Mouse (Mus musculus) intestine, embryonic 14.5 days (tissue): Measurements from ENCODE around the gene Ccdc15. TPM values are rescaled to one million over a fixed set of nuclear protein-coding genes. Genes with fewer than 3 reads are reported as not detected.

ENCODE experiments used
- ATAC-seq: fragments of 200-750 bp; cut with Nextera tagmentation; replicated peaks from 2 replicates; pipeline ENCODE4 v1.8.0; 2017; ENCODE audit warnings: low read depth, moderate number of reproducible peaks, moderate TSS enrichment, moderate library complexity; ENCODE audit not compliant: low FRiP score, low TSS enrichment
- DNase-seq: peaks from one replicate; pipeline ENCODE4 v3.0.0-alpha.2; 2018; ENCODE audit warnings: low spot score
- H3K27ac ChIP-seq: fragments of 300-500 bp; sonication (generic); 2 replicates; pipeline ENCODE4 v1.5.1; 2014; ENCODE audit warnings: low read depth, mild to moderate bottlenecking, control low read depth
- H3K27me3 ChIP-seq: fragments of 300-500 bp; sonication (generic); replicated peaks from 2 replicates; pipeline ENCODE4 v1.6.1; 2014; ENCODE audit warnings: low read length, control low read depth; ENCODE audit not compliant: control insufficient read depth, insufficient read depth
- H3K36me3 ChIP-seq: fragments of 300-500 bp; sonication (generic); 2 replicates; pipeline ENCODE4 v1.6.1; 2014; ENCODE audit warnings: low read length, control low read depth; ENCODE audit not compliant: control insufficient read depth, insufficient read depth
- H3K4me1 ChIP-seq: fragments of 300-500 bp; sonication (generic); replicated peaks from 2 replicates; pipeline ENCODE4 v1.6.1; 2014; ENCODE audit warnings: low read length, control low read depth, mixed read lengths; ENCODE audit not compliant: control insufficient read depth, insufficient read depth
- H3K4me2 ChIP-seq: fragments of 300-500 bp; sonication (generic); 2 replicates; pipeline ENCODE4 v1.6.1; 2014; ENCODE audit warnings: low read length
- H3K4me3 ChIP-seq: fragments of 300-500 bp; sonication (generic); 2 replicates; pipeline ENCODE4 v1.5.1; 2014; ENCODE audit warnings: low read depth, low read length, control low read depth, mixed read lengths
- H3K9ac ChIP-seq: fragments of 300-500 bp; sonication (generic); 2 replicates; pipeline ENCODE4 v1.6.1; 2014; ENCODE audit warnings: mild to moderate bottlenecking, low read length
- H3K9me3 ChIP-seq: fragments of 300-500 bp; sonication (generic); 2 replicates; pipeline ENCODE4 v1.6.1; 2016; ENCODE audit warnings: low read length, control low read depth; ENCODE audit not compliant: control insufficient read depth
- WGBS: fragments of 180-500 bp; shearing (Covaris S2); extraction: QIAGEN DNeasy Blood & Tissue Kit; methylation state at CpG from one replicate; pipeline ENCODE4 v1.1.7; 2014; 5-methylcytosine and 5-hydroxymethylcytosine counted together
- polyA plus RNA-seq: library from polyadenylated mRNA; unstranded; fragments of >200 nt; fragmentation: Nextera tagmentation; extraction: Ambion mirVana; gene quantifications from 2 replicates; pipeline ENCODE4 v1.2.1, GENCODE M21; 2014

The Ccdc15 gene
- polyA plus RNA-seq, 1 experiment from 2014 or later = 6.4 TPM

GRCm38 (mm10) chr9:37359331-37360220, 11.3 kb upstream of the Ccdc15 start:
- WGBS = 51% methylated on average over 6 of the region's 6 CpGs
- Histone ChIP-seq H3K27ac (0 out of 2 replicates have a peak overlapping the region, but pooled peaks have one; percentile 30), H3K27me3 (no peaks in the 10 kb centered on the region), H3K9me3 (no peaks in the 10 kb centered on the region), H3K4me3 (no peak overlapping the region), H3K9ac (no peak overlapping the region), H3K36me3 (no peaks in the 10 kb centered on the region), H3K4me2 (no peak overlapping the region), H3K4me1 (peaks cover 7% of the 10 kb centered on the region)
- DNase-seq (no peak), ATAC-seq (0 out of 2 replicates have a peak, but pooled peaks have one; percentile 15)

DNA sequence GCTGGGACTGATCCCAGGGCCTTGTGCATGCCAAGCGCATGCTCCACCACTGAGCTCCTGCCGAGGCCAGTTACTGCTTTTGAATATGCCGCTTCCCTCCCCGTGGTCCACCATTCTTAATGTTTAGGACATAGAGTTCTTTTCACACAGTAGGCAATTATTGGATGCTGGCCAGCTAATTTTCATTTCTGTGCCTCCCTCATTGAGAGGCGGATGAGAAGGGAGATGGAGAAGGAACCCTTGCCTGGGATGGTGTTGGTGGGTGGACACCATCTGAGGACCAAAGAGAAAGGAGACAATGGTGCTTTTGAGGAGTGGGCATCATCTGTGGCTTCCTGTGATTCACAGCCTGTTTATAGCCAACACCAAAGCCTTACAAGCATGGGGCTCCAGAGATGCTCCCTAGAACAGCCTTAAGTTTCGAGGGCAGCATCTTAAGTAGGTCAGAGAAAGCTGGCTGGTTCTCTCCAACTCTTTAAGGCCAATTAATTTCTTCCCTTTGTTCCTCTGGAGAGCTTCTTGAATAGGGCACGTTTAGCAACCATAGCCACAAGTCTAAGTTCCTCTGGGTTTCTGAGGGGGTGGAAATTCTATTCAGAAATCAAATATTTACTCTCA, 10.6 kb upstream of the Ccdc15 start:
- Histone ChIP-seq H3K4me2 (no peak overlapping the region), H3K27ac (no peak overlapping the region), H3K27me3 (no peaks in the 10 kb centered on the region), H3K36me3 (no peaks in the 10 kb centered on the region), H3K4me1 (peaks cover 7% of the 10 kb centered on the region), H3K4me3 (no peak overlapping the region), H3K9ac (no peak overlapping the region), H3K9me3 (no peaks in the 10 kb centered on the region)
- no peak for DNase-seq
- 79% methylated on average over 7 of the region's 7 CpGs for WGBS
- ATAC-seq = no peak

GRCm38 (mm10) chr9:37354485-37354884, 6.3 kb upstream of the Ccdc15 start:
- ATAC-seq (no peak), DNase-seq (no peak)
- H3K4me1 ChIP-seq = peaks cover 2% of the 10 kb centered on the region; the same call in 1 of the 2 replicates
- H3K9me3 ChIP-seq = no peaks in the 10 kb centered on the region
- no peak overlapping the region for H3K9ac ChIP-seq
- H3K36me3 ChIP-seq = no peaks in the 10 kb centered on the region
- H3K4me3 ChIP-seq = no peak overlapping the region
- no peaks in the 10 kb centered on the region for H3K27me3 ChIP-seq
- 72% methylated on average over 1 of the region's 1 CpGs for WGBS
- H3K4me2 ChIP-seq = no peak overlapping the region
- no peak overlapping the region for H3K27ac ChIP-seq

DNA sequence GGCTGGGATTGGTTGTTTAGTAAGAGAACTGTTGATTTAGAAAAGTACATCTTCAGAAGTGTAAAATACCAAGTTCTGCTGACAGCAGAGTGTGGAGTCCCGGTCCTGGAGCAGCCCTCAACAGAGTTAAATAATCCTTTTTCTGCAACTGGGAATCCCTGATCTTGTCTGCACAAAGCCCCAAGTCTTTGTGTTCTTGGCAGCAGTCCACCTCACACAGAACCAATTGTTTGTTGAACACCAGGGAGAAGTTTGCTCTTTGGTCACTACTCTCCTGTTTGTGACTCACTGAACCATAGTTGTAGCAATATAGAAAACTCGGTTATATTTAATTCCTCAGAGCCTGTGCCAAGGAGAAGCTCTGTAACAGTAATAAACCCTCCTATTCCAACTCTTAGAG, 3.0 kb upstream of the Ccdc15 start:
- Histone ChIP-seq H3K9ac (no peak overlapping the region), H3K4me3 (no peak overlapping the region), H3K27ac (no peak overlapping the region), H3K4me2 (no peak overlapping the region), H3K9me3 (no peaks in the 10 kb centered on the region), H3K36me3 (no peaks in the 10 kb centered on the region), H3K4me1 (peaks cover 11% of the 10 kb centered on the region; the same call in 1 of the 2 replicates), H3K27me3 (no peaks in the 10 kb centered on the region)
- ATAC-seq (no peak), DNase-seq (no peak)
- 68% methylated on average over 2 of the region's 2 CpGs for WGBS

DNA sequence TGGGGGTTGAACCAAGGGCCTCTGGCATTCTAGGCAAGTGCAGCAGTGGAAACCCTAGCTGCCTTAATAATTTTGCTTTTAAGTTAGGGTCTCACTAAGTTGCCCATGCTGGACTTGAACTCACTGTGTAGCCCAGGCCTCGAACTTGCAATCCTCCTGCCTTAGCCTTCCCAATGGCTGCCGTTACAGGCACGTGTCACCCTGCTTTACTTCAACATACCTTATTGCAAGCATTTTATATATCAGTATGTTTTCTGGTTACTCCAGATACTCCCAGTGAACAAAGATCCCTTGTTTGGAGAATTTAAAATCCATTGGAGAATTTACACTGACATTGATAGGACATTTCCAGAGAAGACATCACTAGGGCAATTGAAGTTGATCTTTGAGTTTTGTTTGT, 818 bp upstream of the Ccdc15 start:
- Histone ChIP-seq H3K9me3 (no peaks in the 10 kb centered on the region), H3K36me3 (no peaks in the 10 kb centered on the region), H3K9ac (peak overlapping the region; percentile 75), H3K27ac (no peak overlapping the region; the same call in 1 of the 2 replicates), H3K27me3 (no peaks in the 10 kb centered on the region), H3K4me2 (peak overlapping the region; percentile 59), H3K4me3 (peak overlapping the region; percentile 69), H3K4me1 (peaks cover 11% of the 10 kb centered on the region; the same call in 1 of the 2 replicates)
- WGBS = 91% methylated on average over 3 of the region's 3 CpGs
- ATAC-seq (no peak), DNase-seq (no peak)

DNA sequence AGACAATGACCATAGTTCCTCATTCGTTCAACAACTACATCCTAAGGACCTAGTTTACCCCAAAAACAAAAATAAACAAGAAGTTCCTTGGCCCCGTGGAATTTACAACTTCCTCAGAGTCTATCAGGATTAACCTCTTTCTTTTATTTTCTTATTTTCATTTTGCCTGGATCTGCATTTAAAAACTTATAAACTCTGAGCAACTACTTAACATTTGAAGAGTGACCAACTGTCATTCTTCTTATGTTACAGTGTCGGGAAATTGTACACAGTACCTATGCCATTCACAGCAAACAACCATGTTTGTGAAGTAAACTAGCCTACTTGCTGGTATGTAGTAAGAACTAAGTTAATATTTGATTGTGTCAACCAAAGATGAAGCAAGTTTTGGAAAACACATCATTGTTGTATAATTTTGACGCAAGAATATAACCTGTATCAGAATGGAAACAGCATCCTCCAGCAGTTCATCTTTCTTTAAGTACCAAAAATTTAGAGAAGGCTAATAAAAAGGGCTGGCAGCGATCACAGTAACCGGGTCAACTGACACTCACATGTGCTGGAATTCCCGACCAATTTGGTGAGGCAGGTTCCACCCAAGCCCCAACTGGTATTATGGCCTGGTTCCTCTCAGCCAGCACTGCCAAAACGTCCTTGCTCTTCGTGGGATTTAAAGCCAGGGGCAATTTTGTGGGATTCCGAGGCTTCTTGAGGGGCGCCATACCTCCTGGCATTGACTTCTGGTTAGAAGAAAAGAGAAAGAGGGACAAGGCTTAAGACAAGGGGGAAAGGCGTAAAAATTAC, 846 bp downstream of the Ccdc15 start:
- Histone ChIP-seq H3K4me3 (peak overlapping the region; percentile 69), H3K36me3 (no peaks in the 10 kb centered on the region), H3K27me3 (no peaks in the 10 kb centered on the region), H3K9me3 (no peaks in the 10 kb centered on the region), H3K4me2 (peak overlapping the region; percentile 59), H3K9ac (peak overlapping the region; percentile 75), H3K27ac (peak overlapping the region; percentile 83), H3K4me1 (peaks cover 11% of the 10 kb centered on the region; the same call in 1 of the 2 replicates)
- peak; percentile 7; the same call in 1 of the 2 replicates for ATAC-seq
- 17% methylated on average over 12 of the region's 12 CpGs for whole genome bisulfite sequencing
- DNase-seq = no peak

DNA sequence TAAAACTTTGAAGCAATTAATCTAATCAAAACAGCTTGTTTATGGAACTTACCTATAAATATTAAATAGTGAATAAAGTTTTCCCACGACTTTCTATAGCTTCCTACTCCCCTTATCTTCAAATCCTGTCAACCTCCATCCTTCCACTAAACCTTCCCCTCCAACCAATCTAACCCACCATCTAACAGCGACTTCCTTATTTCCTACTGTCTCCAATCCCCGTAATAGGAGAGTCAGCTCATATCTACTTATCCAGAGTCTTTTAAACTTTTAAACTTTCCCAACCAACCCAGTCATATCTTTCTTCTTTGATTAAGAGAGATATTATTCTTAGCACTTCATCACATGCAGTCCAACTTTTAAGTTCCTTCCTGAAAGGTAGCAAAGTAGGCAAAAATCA, 2.8 kb downstream of the Ccdc15 start:
- H3K9me3 ChIP-seq = no peaks in the 10 kb centered on the region
- ATAC-seq (no peak), DNase-seq (no peak)
- H3K27ac ChIP-seq = no peak overlapping the region
- H3K4me3 ChIP-seq = no peak overlapping the region
- H3K4me2 ChIP-seq = no peak overlapping the region
- H3K27me3 ChIP-seq = no peaks in the 10 kb centered on the region
- WGBS = 89% methylated on average over 3 of the region's 3 CpGs
- H3K4me1 ChIP-seq = peaks cover 11% of the 10 kb centered on the region; the same call in 1 of the 2 replicates
- no peak overlapping the region for H3K9ac ChIP-seq
- peaks cover 4% of the 10 kb centered on the region; the same call in 1 of the 2 replicates for H3K36me3 ChIP-seq

DNA sequence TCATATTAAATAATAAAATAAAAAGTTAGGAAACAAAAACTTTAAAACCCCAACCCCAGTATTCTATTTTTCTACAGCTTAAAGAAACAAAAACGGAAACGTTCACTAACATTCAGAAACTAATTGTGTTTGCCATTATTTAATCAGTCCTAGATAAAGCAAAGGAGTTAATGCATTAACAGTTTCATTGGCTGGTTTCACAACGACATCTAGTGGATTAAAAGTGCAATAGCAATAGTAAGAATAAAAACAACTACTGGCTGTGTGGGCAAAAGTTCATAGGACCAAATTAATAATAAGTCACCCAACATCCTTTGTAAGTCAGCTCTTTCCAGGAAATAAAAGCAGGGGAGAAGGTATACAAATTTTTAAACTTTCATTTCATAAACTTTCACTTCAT, 18.8 kb downstream of the Ccdc15 start:
- Histone ChIP-seq H3K36me3 (no peaks in the 10 kb centered on the region), H3K9ac (no peak overlapping the region), H3K4me2 (no peak overlapping the region), H3K27ac (no peak overlapping the region), H3K9me3 (no peaks in the 10 kb centered on the region), H3K27me3 (no peaks in the 10 kb centered on the region), H3K4me1 (no peaks in the 10 kb centered on the region), H3K4me3 (no peak overlapping the region)
- ATAC-seq (no peak), DNase-seq (no peak)
- 47% methylated on average over 3 of the region's 3 CpGs for WGBS
